Mouse (Mus musculus) MEL (cell line): Measurements from ENCODE around the gene Tuba3b.

Experiments used
- CHD2 ChIP-seq: IDR thresholded peaks from 2 replicates; pipeline ENCODE4 v1.6.1; 2011; ENCODE audit warnings: low read length, improper control_type of control experiment
- CTCF ChIP-seq, 3 experiments: IDR thresholded peaks in 2 of 3; conservative IDR thresholded peaks in 1 of 3; 2 replicates each; pipeline ENCODE4 v1.5.1; 2011 to 2012; ENCODE audit warnings: low read length in 3 of 3, low read depth in 2 of 3, mild to moderate bottlenecking in 2 of 3, improper control_type of control experiment in 1 of 3, inconsistent platforms in 1 of 3, mixed read lengths in 1 of 3, moderate library complexity in 1 of 3; ENCODE audit not compliant: control insufficient read depth in 1 of 3, insufficient read depth in 1 of 3, poor library complexity in 1 of 3, severe bottlenecking in 1 of 3
- ETS1 ChIP-seq: IDR thresholded peaks from 2 replicates; pipeline ENCODE4 v1.6.1; 2012; ENCODE audit warnings: low read depth, mild to moderate bottlenecking, inconsistent platforms, low read length, improper control_type of control experiment, moderate library complexity
- GATA1 ChIP-seq: IDR thresholded peaks from 2 replicates; pipeline ENCODE4 v1.6.1; 2011; ENCODE audit warnings: low read depth, low read length, improper control_type of control experiment
- HCFC1 ChIP-seq: IDR thresholded peaks from 2 replicates; pipeline ENCODE4 v1.6.1; 2012; ENCODE audit warnings: low read depth, mild to moderate bottlenecking, inconsistent platforms, low read length, improper control_type of control experiment, moderate library complexity
- POLR2A ChIP-seq, 2 experiments: IDR thresholded peaks; 2 replicates each; pipeline ENCODE4 v1.6.1; 2011 to 2012; ENCODE audit warnings: low read length in 2 of 2, mild to moderate bottlenecking in 2 of 2, control low read depth in 1 of 2, improper control_type of control experiment in 1 of 2, low read depth in 1 of 2, moderate library complexity in 1 of 2; ENCODE audit not compliant: control insufficient read depth in 1 of 2, insufficient read depth in 1 of 2, poor library complexity in 1 of 2
- POLR2AphosphoS5 ChIP-seq: IDR thresholded peaks from 2 replicates; pipeline ENCODE4 v1.6.1; 2012; ENCODE audit warnings: low read depth, borderline replicate concordance, mild to moderate bottlenecking, inconsistent platforms, low read length, moderate library complexity, mixed read lengths
- RCOR1 ChIP-seq: IDR thresholded peaks from 2 replicates; pipeline ENCODE4 v1.6.1; 2012; ENCODE audit warnings: low read depth, mild to moderate bottlenecking, inconsistent platforms, low read length, improper control_type of control experiment
- SIN3A ChIP-seq: IDR thresholded peaks from 2 replicates; pipeline ENCODE4 v1.6.1; 2012; ENCODE audit warnings: low read length, improper control_type of control experiment, inconsistent platforms
- TBP ChIP-seq: IDR thresholded peaks from 2 replicates; pipeline ENCODE4 v1.8.0; 2011; ENCODE audit warnings: low read depth, low read length, improper control_type of control experiment
- USF1 ChIP-seq: IDR thresholded peaks from 2 replicates; pipeline ENCODE4 v1.6.1; 2014; ENCODE audit warnings: low read depth, mild to moderate bottlenecking, inconsistent platforms, low read length, improper control_type of control experiment, moderate library complexity
- ZC3H11A ChIP-seq: IDR thresholded peaks from 2 replicates; pipeline ENCODE4 v1.6.1; 2012; ENCODE audit warnings: low read depth, mild to moderate bottlenecking, inconsistent platforms, low read length, improper control_type of control experiment
- ZNF384 ChIP-seq: IDR thresholded peaks from 2 replicates; pipeline ENCODE4 v1.6.1; 2012; ENCODE audit warnings: low read depth, mild to moderate bottlenecking, inconsistent platforms, low read length, improper control_type of control experiment

DNA sequence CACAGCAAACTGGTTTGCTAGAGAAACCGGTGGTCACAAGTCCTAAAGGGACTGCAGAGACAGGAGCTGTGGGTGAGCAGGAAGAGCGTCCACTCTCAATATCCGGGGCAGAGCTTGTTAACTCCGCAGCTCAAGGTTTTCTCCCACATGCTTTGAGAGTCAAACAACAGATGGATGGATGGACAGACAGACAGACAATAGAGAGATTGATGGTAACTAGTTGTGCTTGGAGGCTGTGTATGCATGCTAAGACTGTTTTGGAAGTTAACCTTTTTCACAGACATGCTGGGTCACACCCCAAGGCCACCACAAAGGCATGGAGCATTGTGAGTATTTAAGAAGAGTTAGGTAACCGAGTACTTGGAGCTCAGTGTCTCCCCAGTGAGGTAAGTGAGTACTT lies 6.9 kb upstream of the Tuba3b start:
- TF ChIP-seq CTCF (IDR thresholded peaks at IDR 0.05 in 2 of 3, conservative IDR thresholded peaks at IDR 0.05 in 1 of 3; ENCODE audit: control insufficient read depth in 1 of 3, insufficient read depth in 1 of 3, low read depth in 2 of 3, low read length in 3 of 3, poor library complexity in 1 of 3, severe bottlenecking in 1 of 3): no peak
- no peak for TF ChIP-seq GATA1
- no peak for TF ChIP-seq USF1
- no peak for TF ChIP-seq RCOR1
- no peak for TF ChIP-seq ZNF384
- no peak for TF ChIP-seq POLR2AphosphoS5
- TF ChIP-seq ETS1: no peak
- no peak for TF ChIP-seq CHD2
- TF ChIP-seq ZC3H11A: no peak
- no peak for TF ChIP-seq HCFC1
- TF ChIP-seq POLR2A (IDR thresholded peaks at IDR 0.05; ENCODE audit: control insufficient read depth in 1 of 2, insufficient read depth in 1 of 2, low read depth in 1 of 2, low read length in 2 of 2, poor library complexity in 1 of 2): no peak
- no peak for TF ChIP-seq TBP
- TF ChIP-seq SIN3A: no peak
